In genomic region chr5:44729646-44730310, GRCm38 (mm10) we compare ENCODE assay signal across 17 mouse cellular contexts.
"Had no signal": no experiment of that assay in that cellular context is flagged by ENCODE, and none has a peak within 500 bp of the region (broad histone marks: within the 10 kb centered on the region; RNA-seq: fewer than 3 reads in every experiment).

No protein-coding gene starts in this region.

- H3K9ac ChIP-seq: kidney, embryonic 15.5 days; liver, embryonic 13.5 days had no signal

- H3K36me3 ChIP-seq: kidney, embryonic 15.5 days; liver, embryonic 13.5 days had no signal

- H3K9me3 ChIP-seq: kidney, embryonic 15.5 days; liver, embryonic 13.5 days had no signal

- H3K27ac ChIP-seq: kidney, embryonic 15.5 days; left cerebral cortex, adult 2 months; liver, embryonic 13.5 days; stomach, postnatal 0 days had no signal

- ATAC-seq: inflammation-experienced regulatory T-cells, adult 6 months; intestine, embryonic 16.5 days; midbrain, embryonic 16.5 days had no signal

- H3K4me3 ChIP-seq: kidney, embryonic 15.5 days; left cerebral cortex, adult 2 months; liver, embryonic 13.5 days had no signal

- DNase-seq: kidney, adult 2 months; kidney, postnatal 10 days; kidney, postnatal 36 days; layer of hippocampus, postnatal 36 days; liver, embryonic 13.5 days; lung, adult 2 months; lung, postnatal 36 days; right cerebral cortex, adult 18-20 months; right cerebral cortex, postnatal 14 days; right cerebral cortex, postnatal 4 days; thymus, postnatal 25 days had no signal

- H3K27me3 ChIP-seq: kidney, embryonic 15.5 days; liver, embryonic 13.5 days had no signal

- H3K4me2 ChIP-seq: kidney, embryonic 15.5 days; liver, embryonic 13.5 days had no signal

- H3K4me1 ChIP-seq: liver, embryonic 13.5 days had no signal
